Mouse (Mus musculus): ENCODE measurements at regions not wholly inside any gene's neighbourhood (a gene's known extent, or its start where the extent isn't known, plus 50 kb on each side); places are given as distances from the start of the nearest gene placed in this dataset.
"Not testable (repeated sequence)": the region's sequence is repeated elsewhere in the genome, so short reads cannot be mapped to it uniquely, and the experiment has no call there.

DNA sequence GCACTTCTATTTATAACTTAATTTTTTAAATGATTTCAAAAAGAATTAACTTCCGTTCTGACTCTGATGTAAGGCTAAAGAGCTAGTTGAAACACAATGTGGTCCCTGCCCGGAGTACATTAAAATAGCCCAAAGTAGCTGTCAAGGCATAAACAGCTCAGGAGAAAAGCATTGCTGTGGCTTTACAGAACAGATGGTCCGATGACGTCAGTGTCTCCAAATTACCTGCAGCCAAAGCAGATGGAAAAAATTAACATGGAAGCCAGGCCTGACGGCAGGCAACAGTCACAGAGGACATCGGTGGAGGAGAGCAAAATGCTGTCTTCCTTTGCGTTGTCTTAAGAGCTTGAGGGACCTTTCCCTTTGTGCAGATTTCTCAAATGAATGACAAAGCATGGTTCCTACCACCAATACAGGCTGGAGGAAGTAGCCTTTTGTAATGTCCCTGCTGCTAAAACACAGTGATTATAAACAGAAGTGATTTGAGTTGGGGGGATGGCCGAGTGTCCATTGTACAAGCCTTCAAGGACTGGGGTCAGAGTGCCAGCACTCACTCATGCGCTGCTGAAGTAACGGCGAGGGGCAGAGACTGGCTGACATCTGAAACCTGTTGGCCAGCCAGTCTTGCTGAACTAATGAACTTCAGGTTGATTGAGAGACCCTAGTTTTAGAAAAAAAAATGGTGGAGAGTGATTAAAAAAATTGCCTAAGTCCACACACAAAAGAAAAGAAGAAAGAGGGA is 101.8 kb upstream of the Plcl2 start:
- DNase-seq: peak; percentile 95

DNA sequence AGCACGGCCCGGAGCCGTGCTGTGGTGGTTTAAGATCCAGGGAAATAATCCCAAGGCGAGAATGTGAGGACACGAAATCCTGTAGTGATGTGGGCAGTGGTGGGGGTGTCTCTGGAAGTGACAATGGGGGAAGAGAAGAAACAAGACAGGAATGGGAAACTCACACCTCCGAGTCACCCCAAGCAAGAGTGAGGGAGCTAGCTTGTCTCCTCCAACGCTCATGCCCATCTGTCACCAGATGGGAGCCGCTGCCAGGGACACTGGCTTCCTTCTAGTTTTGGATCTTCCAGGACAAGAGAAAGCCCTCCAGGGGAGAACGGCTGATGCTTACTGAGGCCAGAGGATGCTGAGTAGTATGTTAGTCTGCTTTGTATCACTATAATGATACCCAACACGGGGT is 100.6 kb upstream of the Plcl2 start:
- peak; percentile 67 for DNase-seq

DNA sequence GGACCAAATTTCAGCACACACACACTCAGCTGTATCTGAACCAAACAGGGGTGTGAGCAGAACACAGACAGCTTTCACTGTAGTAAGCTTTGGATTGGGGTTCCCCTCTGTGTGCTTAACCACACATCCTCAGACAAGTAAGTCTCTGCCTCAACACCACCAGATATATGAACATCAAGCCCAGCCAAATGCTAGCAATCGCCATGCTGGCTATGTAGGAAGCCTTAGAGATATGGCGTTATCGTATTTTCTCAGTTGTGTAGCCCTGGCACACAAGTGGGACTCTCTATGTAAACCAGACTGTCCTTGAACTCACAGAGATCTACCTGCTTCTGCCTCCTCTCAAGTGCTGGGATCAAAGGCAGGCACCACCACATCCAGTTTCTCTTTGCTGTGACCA is 99.9 kb upstream of the Plcl2 start:
- DNase-seq: no peak

DNA sequence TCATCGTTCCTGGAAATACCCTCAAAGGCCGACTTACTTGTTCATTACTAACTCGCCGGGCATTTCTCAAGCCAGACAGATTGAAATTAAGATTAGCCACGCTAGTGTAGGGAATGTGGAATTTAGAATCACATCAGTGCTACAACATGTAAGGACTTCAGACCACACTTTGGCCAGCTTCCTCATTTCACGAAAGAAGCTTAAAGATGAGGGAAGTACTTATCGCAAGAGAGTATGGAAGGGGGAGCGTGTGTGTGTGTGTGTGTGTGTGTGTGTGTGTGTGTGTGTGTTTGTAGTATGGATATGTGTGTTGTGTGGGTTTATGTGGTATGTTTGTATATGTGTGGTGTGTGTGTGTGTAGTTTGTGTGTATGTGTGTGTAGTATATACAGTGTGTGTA is 99.3 kb upstream of the Plcl2 start:
- DNase-seq: no peak

DNA sequence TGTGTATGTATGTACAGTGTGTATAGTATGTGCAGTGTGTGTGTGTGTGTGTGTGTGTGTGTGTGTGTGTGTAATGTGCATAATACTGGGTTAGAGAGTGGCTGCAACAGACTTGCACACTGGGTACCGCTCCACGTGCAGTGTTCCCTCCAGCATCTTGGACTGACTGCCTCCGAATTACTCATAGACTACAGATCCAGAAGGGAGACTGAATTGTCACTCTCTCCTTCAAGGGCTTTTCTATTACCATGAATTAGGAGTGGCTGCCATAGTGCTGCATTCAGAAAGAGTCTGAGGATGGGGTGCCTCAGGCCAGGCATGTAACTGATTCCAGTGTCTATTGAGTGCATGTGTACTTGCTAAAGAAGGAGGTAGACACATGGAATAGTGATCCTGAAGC is 98.9 kb upstream of the Plcl2 start:
- DNase-seq: no peak

DNA sequence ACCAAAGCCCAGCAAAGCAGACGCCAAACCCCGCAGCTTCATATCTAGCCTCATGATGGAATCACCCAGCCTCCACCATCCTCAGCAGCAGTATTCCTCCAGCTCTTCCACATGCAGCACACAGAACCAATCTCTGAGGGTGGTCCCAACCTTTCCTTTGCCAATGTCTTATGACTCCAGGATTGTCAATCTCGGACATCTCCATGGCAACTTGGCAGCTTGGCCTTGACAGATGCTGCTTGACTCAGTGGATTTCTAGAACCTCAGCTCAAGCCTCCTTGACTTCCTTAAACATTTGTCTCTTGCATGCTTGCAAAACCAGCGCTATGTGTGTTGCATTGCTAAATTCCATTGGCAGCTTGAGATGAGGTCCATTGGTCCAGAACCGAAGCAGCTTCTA is 96.8 kb upstream of the Plcl2 start:
- DNase-seq: no peak

DNA sequence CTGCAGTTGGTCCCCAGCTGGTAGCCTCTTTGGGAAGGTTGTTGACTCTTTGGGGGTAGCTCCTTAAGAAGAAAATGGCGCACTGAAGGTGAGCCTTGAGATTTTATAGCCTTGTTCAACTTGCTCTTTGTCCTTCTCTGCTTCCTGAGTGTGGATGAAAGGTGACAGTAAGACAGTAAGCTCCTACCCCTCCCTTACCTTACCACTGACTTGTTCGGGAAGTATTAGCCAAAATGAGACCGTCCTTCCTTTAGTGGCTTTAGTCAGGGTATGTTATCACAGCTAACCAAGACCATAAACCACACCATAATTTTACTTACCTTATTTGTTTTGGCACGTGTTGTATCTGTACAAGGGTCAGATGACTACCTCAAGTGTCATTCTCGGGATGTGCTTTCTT is 95.3 kb upstream of the Plcl2 start:
- no peak for DNase-seq

DNA sequence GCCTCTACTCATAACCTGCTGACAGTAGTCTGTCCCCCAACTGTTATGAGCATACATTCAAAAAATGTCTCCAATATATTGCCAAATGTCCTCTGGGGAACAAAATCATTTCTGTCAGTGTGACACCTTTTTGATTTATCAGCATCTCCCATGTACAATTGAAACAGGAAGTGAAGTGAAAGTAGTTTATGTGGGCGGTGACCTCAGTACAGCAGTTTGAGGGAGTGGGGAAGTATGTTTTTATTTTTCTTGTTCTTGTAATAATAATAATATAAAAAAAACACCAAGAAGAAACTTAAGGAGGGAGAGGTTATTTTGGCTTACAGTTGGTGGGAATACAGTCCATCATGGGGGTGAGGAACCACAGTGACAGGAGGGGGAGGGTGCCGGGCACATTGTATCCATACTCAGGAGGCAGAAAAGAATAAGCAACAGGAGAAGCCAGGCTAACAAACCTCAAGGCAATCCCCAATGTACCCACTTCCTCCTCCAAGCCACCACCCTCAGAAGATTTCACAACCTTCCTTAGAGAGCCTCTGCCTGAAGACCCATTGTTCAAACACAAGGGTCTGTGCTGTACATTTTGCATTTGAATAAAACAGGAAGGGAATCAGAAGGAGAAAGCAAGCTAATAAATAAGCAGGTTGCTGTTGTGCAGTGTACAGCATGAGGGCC is 93.7 kb upstream of the Plcl2 start:
- no peak for DNase-seq

DNA sequence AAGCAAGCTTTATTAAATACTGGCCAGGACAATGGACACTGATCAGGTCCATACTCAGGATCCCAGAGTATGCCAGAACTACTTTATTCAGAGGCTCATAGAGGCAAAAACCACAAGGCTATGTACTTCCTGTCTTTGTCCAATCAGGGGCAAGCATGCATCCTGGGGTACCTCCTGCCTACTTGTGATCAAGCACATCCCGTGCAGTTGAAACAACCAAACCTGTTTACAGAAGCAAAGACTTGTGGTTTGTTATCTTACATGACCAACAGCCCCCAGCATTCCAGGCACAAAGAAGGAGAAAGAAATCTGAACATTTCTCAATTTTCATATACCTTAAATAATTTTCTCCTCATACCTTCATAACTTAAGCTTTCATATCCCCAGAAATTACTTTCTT is 93.1 kb upstream of the Plcl2 start:
- no peak for DNase-seq

DNA sequence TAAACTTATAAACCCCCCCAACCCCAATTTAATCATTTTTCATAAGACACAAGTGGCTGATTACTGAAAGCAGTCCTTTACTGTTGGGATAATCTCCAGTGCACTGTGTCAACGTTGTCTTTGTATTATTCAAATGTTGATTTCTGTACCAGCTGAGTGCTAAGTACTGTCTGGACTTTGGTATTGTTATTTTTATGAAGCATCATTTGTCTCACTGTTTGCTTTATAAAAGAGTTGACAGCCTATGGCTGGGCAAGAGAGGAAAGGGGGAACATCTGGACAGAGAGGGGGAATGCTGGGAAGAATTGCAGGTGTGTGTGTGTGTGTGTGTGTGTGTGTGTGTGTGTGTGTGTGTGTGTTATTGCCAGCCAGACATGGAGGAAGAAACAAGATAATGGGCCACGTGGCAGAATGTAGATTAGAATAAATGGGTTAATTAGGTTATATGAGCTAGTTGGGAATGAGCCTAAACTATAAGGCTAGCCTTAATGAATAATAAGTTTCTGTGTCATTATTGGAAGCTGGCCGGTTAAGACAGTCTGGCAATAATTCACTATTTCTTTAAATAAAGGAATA is 92.6 kb upstream of the Plcl2 start:
- DNase-seq: no peak

DNA sequence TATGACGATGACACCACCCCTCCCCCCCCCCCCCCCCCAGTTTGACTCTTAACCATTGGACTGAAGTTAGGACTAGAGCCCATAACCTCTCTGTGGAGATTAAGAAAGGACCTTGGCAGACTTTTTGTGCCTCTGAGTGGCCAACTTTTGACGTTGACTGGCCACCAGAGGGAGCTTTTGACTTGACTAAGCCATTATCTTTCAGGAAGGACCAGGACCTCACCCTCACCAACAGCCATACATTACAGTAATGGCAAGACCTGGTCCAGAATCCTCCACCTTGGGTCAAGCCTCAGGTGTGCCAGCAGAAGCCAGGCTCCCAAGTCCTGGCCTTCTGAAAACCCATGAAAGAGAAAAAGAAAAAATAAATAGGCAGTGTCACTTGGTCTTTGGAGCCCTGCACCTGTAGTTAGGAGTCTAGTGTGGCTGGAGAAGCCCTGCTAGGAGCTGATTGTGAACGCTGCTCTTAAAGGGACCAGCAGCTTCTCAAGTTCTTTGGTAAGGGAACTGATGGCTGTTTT is 90.3 kb upstream of the Plcl2 start:
- DNase-seq: no peak

DNA sequence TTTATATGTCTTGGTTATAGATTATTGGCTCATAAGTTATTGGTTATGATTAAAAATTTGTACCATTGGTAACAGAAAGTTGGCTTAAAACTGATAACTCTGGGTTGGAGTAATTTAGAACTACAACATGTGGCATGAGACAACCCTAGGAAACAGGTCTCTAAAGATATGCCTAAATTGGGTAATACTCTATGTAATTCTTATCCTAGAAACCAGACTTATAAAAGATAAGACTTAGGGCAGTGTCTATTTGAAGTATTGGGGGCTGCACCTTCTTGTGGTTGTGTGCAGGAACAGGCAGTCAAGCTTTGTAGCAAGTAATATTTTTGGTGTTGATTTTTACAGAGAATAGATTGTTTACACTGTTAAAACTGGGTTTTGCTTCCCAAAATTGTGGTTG is 89.7 kb upstream of the Plcl2 start:
- not testable (repeated sequence) for DNase-seq

DNA sequence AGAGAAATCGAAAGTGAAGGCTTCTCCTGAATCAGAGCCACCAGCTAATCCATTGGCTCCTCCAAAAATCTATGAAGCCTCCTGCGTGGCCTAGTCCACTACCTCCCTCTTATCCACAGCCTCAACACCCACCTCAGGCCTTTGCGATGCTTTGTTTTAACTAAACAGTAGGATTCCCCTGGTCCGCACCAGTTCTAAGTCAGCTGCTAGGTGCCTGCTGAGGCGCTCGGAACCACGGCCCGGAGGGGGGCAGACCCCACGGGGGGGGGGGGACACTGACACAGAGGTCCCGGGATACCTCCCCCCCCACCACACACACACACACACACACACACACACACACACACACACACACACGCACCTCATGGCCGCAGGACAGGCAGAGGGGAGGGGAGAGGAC is 89.2 kb upstream of the Plcl2 start:
- DNase-seq: no peak

DNA sequence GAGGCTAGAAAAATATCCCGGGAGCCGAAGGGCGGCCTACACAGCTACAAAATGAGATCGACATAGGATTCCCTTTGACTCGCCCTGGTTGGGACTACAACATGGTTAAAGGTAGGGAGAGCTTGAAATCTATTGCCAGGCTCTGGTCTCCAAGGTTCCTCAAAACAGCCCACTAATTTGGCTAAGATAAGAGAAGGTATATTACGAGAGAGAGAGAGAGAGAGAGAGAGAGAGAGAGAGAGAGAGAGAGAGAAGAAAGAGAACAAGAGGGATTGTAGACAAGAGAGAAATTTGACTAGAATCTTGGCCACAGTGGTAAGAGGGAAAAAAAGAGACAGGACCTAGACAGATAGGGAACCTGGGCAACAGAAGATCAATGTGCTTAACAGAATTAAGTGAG is 88.5 kb upstream of the Plcl2 start:
- DNase-seq: no peak

DNA sequence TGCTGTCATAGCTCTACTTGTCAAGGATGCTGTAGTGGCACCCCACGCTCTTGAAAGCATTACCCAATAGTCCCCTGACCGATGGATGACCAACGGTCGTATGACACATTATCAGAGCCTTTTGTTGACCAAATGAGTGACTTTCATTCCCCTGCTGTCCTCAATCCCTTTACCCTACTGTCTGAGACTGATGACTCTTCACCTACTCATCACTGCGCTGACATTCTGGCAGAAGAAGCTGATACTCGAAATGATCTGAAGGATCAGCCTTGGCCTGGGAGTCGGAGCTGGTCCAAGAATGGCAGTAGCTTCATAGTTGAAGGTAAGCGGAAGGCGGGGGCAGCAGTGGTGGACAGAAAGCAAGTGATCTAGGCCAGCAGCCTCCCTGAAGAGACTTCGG is 87.7 kb upstream of the Plcl2 start:
- DNase-seq: no peak

DNA sequence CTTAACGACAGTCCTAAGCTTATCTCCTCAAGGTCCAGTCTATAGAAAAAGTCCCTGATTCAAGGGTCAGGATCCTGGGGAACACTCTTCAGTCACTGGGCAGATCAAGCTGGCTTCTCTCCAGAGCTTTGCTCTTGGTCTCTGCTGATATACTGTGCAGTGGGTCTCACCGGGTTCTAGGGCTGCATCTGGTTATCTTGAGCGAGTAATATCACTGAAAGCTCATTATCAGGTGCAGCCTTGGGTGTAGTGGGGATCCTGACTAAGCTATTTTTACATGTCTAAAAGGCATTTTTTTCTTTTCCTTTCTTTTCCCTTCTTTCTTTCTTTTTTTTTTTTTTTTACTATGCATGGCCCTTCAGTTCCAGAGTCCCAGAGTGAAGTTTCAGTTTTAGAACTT is 84.1 kb upstream of the Plcl2 start:
- no peak for DNase-seq

DNA sequence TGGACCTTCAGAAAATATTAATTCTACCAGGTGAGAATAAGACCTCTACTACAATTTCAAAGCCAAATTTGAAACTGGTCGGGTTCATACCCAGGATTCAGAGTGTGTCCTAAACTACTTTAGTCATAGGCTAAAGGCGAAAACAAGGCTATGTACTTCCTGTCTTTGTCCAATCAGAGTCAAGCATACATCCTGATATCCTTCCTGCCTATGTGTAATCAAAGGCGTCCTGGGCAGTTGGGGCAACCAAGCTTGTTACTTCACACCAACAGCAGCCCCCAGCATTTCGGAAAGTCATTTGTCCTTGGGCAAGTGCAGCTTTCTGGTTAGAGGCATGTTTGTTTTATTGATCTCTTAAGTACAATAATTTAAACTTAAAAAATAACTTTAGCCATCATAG is 83.7 kb upstream of the Plcl2 start:
- DNase-seq: no peak

DNA sequence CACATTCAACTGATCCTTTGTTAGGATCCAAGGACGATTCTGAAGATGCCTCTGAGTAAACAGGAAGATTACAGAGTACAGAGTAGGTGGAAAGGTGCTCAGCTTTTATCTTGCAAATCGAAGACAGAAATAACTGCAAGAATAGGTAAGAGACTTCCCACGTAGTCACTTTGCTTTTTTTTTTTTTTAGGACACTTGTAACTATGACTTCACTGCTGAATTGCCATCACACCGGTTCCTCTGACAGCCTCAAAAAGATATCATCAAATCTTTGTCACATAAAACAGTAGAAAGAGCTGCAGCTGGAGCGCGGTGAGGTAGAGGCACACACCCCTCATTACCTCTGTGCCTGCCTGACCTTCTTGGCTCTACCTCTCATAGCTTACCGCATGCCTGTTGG is 83.1 kb upstream of the Plcl2 start:
- DNase-seq: no peak

DNA sequence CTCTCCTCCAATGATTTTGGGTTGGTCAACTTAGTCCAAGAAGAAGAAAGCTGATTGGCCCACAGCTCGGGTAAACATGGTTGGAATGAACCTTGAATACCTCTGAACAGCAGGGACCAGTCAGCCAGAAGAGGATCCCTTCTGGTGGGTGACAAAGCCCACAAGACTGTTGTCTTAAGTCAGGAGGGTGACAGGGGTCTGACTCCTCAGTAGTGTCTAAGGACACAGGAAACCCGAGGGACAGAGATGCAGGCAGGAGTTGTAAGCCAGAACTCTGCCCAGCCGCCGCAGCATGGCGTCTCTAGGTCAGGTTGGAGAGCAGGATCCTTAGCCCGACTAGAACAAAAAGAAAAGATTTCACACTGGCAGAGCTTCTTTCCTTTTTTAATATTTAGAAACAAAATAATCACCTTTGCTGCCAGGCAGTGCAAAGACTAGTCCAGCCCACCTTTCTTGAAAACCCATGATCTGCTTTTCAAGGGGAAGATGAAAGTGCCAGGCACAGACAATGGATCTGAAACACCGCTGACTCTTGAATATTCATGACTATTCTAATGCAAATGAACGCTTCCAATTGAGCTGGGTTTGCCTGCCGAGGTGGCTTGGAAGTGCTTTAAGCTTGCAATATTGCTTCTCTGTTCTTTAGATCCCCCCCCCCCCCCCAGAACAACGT is 81.7 kb upstream of the Plcl2 start:
- DNase-seq: no peak

DNA sequence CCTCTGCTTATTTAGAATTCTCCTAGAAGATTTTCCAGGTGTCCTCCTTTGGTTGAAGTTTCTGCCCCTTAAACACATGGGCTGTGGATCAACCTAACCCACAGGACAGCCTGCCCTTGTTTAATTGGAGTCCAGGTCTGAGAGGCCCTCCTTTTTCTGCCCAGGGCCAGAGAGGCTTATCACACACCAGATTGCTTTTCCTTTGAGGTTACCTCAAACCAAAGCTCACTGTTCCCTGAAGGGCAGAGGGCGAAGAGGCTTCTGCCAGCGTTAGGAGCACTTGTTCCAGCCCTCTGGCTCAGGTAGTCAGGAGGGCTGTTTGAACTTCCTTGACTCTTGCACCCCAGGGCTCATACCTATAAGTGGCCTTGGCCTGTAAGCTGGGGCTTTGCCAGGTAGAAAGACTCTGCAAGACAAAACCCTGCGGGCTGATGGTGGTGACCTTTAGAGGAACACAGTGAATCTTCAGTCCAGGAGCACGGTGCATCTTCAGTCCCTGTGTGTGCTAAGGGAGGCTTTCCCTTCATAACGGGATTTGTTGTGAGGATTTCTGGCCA is 81.1 kb upstream of the Plcl2 start:
- no peak for DNase-seq

DNA sequence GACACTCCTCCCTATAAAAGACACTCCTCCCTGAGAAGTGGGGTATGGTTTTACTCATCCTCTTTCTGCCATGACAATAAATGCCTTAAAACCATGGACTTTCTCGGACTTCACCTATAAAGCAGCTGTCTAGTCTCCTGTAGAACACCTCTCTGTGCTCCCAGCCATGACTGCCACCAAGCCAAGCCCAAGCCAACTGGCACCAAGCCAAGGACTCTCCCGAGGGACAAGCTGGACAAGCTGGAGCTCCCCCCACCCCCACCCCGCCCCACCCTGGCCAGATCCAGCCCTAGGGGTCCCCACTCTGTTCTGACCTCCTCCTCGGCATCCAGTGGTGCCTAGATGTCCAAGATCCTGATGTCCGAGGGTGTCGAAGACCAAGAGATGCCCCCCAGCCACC is 76.6 kb upstream of the Plcl2 start:
- DNase-seq: no peak

DNA sequence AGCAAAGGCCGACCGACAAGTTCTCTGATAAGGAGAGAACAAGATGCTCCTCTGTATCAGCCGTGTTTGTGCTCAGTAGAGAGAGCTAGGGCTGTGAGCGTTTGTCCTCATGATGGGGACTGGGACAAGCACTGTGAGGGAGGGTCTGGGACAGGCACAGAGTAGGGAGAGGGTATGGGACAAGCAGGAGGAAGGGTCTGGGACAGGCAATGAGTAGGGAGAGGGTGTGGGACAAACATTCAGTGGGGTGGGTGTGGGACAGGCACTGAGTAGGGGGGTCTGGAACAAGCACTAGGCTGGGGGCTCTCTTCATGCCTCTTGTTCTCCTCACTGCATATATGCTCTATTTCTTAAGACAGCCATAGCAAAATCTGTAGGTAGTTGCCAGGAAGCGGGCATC is 70.2 kb upstream of the Plcl2 start:
- no peak for DNase-seq

DNA sequence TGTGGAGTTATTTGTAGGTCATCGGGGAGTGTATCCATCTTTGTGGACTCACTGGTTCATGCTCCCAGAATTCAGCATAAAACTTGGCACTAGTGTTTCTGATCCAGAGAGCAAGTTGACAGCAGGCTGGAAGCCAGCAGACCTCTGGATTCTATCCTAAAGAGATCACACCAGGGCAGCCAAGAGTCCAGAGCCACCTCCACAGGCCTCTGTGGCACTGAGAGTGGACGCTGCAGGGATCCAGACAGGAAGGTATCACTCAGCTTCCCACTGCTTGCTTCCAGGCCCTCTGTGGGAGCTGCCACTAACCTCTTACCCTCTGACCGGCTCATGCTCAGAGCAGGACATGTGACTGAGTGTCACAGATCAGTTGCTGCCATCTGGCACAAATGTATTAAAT is 69.8 kb upstream of the Plcl2 start:
- DNase-seq: peak; percentile 60

DNA sequence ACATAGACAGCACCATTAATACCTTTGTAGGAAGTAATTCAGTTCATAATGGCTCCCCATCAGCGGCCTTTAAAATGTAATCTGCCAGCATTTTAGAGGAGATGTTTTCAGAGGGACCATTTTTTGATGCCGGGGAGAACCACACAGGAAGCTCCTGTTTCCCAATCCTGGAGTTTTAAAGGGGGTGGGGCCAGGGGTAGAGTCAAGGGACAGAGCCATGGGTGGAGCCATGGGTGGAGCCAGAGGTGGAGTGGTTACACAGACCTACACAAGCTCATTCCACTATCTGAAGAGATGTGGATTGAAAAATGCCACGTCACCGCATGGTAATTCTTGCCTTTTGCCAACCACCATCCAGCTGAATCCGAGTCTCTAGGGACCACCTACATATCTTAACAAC is 67.1 kb upstream of the Plcl2 start:
- DNase-seq: no peak

Measured in cerebellum, adult 9-11 months (tissue).